Mouse (Mus musculus) ES-E14 (cell line): ENCODE data around the gene Smdt1.

ENCODE experiments used
- CHD2 ChIP-seq: IDR thresholded peaks from 2 replicates; pipeline ENCODE4 v1.6.1; 2014; ENCODE audit warnings: mild to moderate bottlenecking, low read depth, low read length, inconsistent platforms
- HCFC1 ChIP-seq: IDR thresholded peaks from 2 replicates; pipeline ENCODE4 v1.6.1; 2012; ENCODE audit warnings: low read length, inconsistent platforms, borderline replicate concordance; ENCODE audit not compliant: insufficient read depth
- MAFK ChIP-seq: IDR thresholded peaks from 2 replicates; pipeline ENCODE4 v1.6.1; 2014; ENCODE audit warnings: mild to moderate bottlenecking, low read depth, low read length, inconsistent platforms; ENCODE audit not compliant: insufficient read depth
- ZC3H11A ChIP-seq: IDR thresholded peaks from 2 replicates; pipeline ENCODE4 v1.6.1; 2012; ENCODE audit warnings: low read depth, mild to moderate bottlenecking, inconsistent platforms, low read length, borderline replicate concordance
- ZNF384 ChIP-seq: IDR thresholded peaks from 2 replicates; pipeline ENCODE4 v1.6.1; 2012; ENCODE audit warnings: low read depth, low read length, inconsistent platforms

- TF ChIP-seq HCFC1 (no peak), CHD2 (no peak), ZC3H11A (no peak), ZNF384 (no peak), MAFK (no peak)
Observed at GRCm38 (mm10) chr15:82379511-82379870, 40.7 kb downstream of the Smdt1 start.
